Mouse (Mus musculus) ES-Bruce4 (cell line): ENCODE measurements around the gene Speer4f1.
"Not testable (repeated sequence)": the region's sequence is repeated elsewhere in the genome, so short reads cannot be mapped to it uniquely, and the experiment has no call there.

Experiments used
- CTCF ChIP-seq: IDR thresholded peaks from one replicate; pipeline ENCODE4 v1.8.1; 2011; ENCODE audit warnings: low read depth, low read length
- EP300 ChIP-seq: IDR thresholded peaks from 2 replicates; pipeline ENCODE4 v1.6.1; 2011; ENCODE audit warnings: low read depth, low read length; ENCODE audit not compliant: insufficient read depth
- POLR2A ChIP-seq: IDR thresholded peaks from one replicate; pipeline ENCODE4 v1.8.1; 2011; ENCODE audit warnings: low read length; ENCODE audit not compliant: insufficient read depth

DNA sequence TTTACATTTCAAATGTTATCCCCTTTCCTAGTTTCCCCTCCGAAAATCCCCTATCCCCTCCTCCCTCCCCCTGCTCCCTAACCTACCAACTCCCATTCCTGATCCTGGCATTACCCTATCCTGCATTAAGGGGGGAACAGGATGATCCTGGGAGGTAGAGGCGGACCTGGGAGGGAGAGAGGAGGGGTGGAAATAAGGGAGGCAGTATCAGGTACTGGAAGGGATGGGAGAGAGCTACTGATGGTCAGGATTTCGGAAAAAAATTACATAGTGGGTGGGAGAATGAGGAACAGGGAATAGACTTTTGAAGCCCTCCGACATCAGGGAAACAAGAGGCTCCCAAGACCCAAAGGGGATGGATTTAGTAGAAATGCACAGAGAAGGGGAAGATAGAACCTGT is 7.8 kb upstream of the Speer4f1 start:
- TF ChIP-seq CTCF, EP300, POLR2A: not testable (repeated sequence)
